ENCODE assay signal across 12 mouse cellular contexts in the genomic region with DNA sequence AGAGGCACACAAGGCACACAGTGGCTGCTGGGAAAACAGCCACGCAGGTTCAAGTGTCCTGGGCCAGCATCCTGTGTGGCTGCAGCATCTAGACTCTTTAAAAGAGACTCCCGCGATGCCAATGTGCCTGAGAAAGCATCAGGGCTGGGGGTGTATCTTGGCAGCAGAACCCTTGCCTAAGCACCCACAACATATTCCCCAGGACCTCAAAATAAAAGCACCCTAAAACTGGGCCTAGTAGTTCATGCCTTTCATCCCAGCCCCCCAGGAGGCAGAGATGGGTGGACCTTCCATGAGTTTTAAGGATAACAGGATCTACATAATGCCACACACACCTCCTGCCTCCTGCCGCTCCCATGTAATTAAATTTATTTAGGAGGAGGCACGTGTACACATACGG. TPM values are rescaled to one million over a fixed set of nuclear protein-coding genes. Genes with fewer than 3 reads are reported as not detected.
DNase-seq lines count a peak whose midpoint lies in the region; ATAC-seq and TF ChIP-seq lines count a peak whose summit lies in the region.
"Had no signal": no experiment of that assay in that cellular context is flagged by ENCODE, and none has a peak within 500 bp of the region (broad histone marks: within the 10 kb centered on the region; RNA-seq: fewer than 3 reads in every experiment).

No protein-coding gene starts in this region.

- no peaks in the 10 kb centered on the region for H3K36me3 ChIP-seq in myocyte (ENCODE audit: control insufficient read depth, insufficient read depth)
- H3K36me3 ChIP-seq: heart, embryonic 12.5 days; kidney, embryonic 15.5 days had no signal

- no peaks in the 10 kb centered on the region for H3K79me2 ChIP-seq in myocyte (ENCODE audit: control insufficient read depth, insufficient read depth)

- H3K27me3 ChIP-seq in myocyte (ENCODE audit: control insufficient read depth, insufficient read depth, insufficient read length) = no peaks in the 10 kb centered on the region
- H3K27me3 ChIP-seq: embryonic facial prominence, embryonic 15.5 days; heart, embryonic 12.5 days had no signal

- TF ChIP-seq POLR2A in myocyte (IDR thresholded peaks at IDR 0.05; ENCODE audit: insufficient read length, low read depth) = no peak

- no peak for DNase-seq in frontal cortex, postnatal 10 days (ENCODE audit: low spot score in 2 of 2)
- DNase-seq in layer of hippocampus, adult 9-11 months = peak; percentile 48
- DNase-seq in layer of hippocampus, postnatal 14 days (ENCODE audit: low spot score in 2 of 2) = no peak
- peak; percentile 57 for DNase-seq in right cerebral cortex, postnatal 25 days
- no peak for DNase-seq in right cerebral cortex, postnatal 4 days
- DNase-seq in adipocyte (ENCODE audit: low spot score) = no peak
- DNase-seq: thymus, postnatal 25 days had no signal

- no peak overlapping the region for H3K4me2 ChIP-seq in myocyte (ENCODE audit: low read depth)

- H3K4me3 ChIP-seq in myocyte = peak overlapping the region; percentile 55

- ATAC-seq in frontal cortex, adult (ENCODE audit: low TSS enrichment) = 0 out of 2 replicates have a peak, but pooled peaks have one; percentile 1

- H3ac ChIP-seq in myocyte (ENCODE audit: control insufficient read depth, insufficient read length) = no peak overlapping the region

TF ChIP-seq in myocyte, 11 proteins besides CTCF, POLR2A, EP300 and RAD21:
- no peak for TF ChIP-seq TCF12 (IDR thresholded peaks at IDR 0.05; ENCODE audit: insufficient read depth, poor library complexity, severe bottlenecking)
- TF ChIP-seq SRF (IDR thresholded peaks at IDR 0.05; ENCODE audit: control insufficient read depth, insufficient read length, low read depth) = no peak
- no peak for TF ChIP-seq E2F4 (IDR thresholded peaks at IDR 0.05; ENCODE audit: insufficient read depth)

RNA-seq across cellular contexts. Expression of gene Pop5, which starts 1.1 kb away (rescaled TPM):
- total RNA-seq in layer of hippocampus, postnatal 14 days (2021) = 10 to 100 TPM; 68.7 to 72.8 TPM
- polyA plus RNA-seq in myocyte (2012; fragmentation: generic; extraction: Trizol) = 82.3 TPM

RNA-seq across cellular contexts. Expression of gene Rnf10, which starts 38.2 kb away (rescaled TPM):
- 100 to 1,000 TPM; 262 to 266 TPM for total RNA-seq in layer of hippocampus, postnatal 14 days (2021)
- polyA plus RNA-seq in myocyte (2012; fragmentation: generic; extraction: Trizol) = 220 TPM

RNA-seq across cellular contexts. Expression of gene Cabp1, which starts 40.3 kb away (rescaled TPM):
- 100 to 1,000 TPM; 107 to 115 TPM for total RNA-seq in layer of hippocampus, postnatal 14 days (2021)
- 3.1 TPM for polyA plus RNA-seq in myocyte (2012; fragmentation: generic; extraction: Trizol)

RNA-seq across cellular contexts. Expression of gene Coq5, which starts 44.9 kb away (rescaled TPM):
- 10 to 100 TPM; 38.8 to 40.3 TPM for total RNA-seq in layer of hippocampus, postnatal 14 days (2021)
- polyA plus RNA-seq in myocyte (2012; fragmentation: generic; extraction: Trizol) = 43.7 TPM

Comparison
In these comparisons a context has a peak if more than half of its experiments do, and no peak if none do; other contexts are left out.
1. DNase-seq: peak in layer of hippocampus, adult 9-11 months (single experiment) and right cerebral cortex, postnatal 25 days (single experiment); none in frontal cortex, postnatal 10 days (0 of 2), layer of hippocampus, postnatal 14 days (0 of 2), right cerebral cortex, postnatal 4 days (single experiment) and adipocyte (single experiment).